Mouse (Mus musculus) embryo, embryonic 9.5 days (tissue): Measurements from ENCODE around the gene Igsf21.

Source experiments
- DNase-seq: peaks from one replicate; pipeline ENCODE4 v3.0.0-alpha.2; 2017; ENCODE audit errors: extremely low spot score

The Igsf21 gene

DNA sequence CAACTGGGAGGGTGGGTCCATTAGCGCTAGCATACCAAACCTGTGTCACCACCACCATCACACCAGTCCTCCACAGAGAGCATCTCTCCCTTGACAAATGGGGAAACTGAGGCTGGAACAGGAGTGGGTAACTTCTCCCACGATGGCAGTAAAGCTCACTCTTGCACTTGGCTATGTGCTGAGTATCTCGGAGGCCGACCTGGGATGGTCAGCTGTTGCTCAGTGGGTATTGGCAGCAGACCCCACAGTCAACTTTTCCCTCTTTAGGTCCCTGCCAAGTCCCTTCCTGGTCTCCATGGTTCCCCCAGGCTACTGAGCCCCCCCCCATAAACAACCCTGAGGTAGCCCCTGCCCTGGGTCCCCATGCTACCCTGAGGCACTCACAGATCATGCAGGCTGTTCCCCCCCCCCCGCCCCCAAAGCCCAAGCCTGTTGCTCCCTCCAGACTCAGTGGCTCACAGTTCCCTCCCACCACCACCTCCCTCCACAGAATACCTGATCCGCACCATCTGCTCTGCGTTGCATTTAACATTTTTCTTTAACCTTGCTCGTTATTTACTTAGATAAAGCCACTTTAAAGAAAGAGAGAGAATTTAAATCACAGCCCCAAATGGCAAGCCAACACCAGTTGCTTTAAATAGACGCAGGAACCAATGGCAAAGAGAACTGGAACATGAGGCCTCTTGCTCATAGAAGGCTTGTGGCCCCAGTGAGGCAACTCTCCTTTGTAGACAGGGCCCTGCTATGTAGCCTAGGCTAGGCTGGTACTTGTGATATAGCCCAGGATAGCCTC lies 11.0 kb downstream of the Igsf21 start:
- no peak for DNase-seq

- no peak for DNase-seq
Observed at GRCm38 (mm10) chr4:140234412-140235205, 12.0 kb downstream of the Igsf21 start.

- no peak for DNase-seq
Observed at GRCm38 (mm10) chr4:140227837-140228236, 18.7 kb downstream of the Igsf21 start.

- no peak for DNase-seq
Observed at GRCm38 (mm10) chr4:140225204-140225603, 21.4 kb downstream of the Igsf21 start.

- no peak for DNase-seq
Observed at GRCm38 (mm10) chr4:140224451-140224850, 22.1 kb downstream of the Igsf21 start.

GRCm38 (mm10) chr4:140223067-140223466 lies 23.5 kb downstream of the Igsf21 start:
- DNase-seq = no peak

DNA sequence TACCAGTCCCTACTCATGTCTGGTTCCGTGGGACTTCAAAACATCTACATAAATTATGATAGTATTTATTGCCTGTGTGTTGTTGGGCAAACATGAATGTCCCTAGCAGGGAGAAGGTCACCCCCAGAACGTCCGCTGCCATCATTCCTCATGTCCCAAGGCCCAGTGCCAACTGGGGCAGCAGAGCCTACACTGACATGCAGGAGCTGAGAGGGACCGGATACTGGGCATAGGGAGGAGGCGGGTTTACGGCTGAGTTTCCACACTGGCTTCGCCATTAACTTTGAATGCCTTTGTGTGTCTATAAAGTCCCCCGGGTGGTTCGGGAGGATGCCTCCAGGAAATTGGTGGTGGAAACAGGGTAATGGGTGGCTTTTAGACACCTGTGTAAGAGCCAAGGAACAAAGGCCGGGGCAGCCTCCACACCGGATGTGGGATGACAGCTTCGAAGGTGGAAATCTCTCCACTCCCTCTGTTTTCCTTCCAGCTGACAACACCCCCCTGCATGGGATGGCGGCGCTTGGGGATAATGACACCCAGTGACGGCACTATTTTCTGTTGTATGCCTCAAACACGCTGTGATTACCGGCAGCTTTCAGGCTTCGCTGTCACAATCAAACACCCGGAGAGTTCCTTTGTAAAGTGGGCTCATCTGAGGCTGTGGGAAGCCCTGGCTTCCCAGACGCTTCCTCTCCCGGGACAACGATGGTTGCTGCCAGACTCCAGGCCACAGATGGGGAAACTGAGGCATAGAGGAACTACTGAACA lies 26.1 kb downstream of the Igsf21 start:
- DNase-seq = no peak

DNA sequence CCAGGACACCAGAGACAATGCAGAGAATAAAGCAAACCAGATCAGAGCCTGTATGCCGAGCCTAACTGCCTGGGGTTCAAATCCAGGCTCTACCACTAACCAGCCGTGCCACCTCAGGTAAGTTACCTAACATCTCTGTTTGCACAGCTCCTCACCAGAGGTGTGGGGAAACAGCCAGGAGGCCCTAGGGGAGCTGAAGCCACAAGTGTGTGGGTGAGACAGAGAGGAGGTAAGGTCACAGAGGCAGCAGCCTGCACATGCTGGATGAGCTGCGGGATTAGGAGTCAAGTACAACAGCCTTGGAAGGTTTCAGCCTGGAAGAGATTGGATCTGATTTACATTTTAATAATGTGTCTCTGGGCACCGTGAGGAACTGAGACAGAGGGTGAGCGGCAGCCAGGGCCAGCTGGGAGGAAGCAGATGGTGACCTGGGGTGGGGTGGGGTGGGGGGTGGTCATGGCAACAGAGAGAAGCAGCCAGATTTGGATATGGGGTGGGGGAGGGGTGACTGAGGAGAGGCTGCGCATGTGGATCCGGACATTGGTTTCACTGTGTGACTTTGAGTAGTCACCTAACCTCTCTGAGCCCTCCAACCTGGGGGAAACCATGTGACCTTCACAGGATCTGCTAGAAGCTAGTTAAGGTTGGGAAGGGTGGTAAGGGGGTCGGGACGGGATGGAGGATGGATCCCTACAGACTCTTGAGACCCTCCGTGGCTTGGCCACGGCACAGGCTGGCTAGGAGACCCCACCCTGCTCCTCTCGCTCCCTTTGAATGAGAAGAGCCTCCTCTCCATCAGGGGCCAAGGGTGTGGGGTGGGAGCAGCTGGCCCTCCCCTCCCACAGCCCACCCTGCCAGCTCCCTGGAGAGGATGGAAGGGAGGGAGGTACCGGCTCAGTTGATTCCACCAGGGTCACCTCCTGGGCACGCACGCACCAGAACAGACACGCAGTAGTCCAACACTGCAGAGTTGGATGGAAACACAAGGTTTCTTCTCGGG lies 27.4 kb downstream of the Igsf21 start:
- DNase-seq = peak; percentile 22

DNA sequence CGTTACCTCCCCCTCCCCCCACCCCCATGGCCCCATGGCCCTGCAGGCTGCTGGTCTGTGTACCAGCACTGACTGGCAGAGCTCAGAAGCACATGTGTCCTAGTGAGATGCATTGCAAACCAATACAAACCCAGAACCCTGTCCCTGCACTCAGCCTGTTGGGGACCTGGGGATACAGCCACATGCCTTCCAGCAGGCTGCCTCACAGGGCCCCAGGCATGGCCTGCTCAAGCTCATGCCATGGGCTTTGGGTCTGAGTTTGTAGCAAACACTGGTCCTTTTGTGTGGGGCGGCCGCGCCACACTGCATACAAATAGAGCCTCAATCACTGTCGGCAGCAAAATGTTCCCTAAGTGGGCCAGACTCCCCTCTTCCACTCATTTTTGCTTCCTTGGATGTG lies 28.2 kb downstream of the Igsf21 start:
- no peak for DNase-seq

- DNase-seq = no peak
Observed at GRCm38 (mm10) chr4:140217934-140218333, 28.6 kb downstream of the Igsf21 start.

- DNase-seq = no peak
Observed at GRCm38 (mm10) chr4:140216096-140216495, 30.5 kb downstream of the Igsf21 start.

- no peak for DNase-seq
Observed at GRCm38 (mm10) chr4:140215205-140215604, 31.4 kb downstream of the Igsf21 start.

- no peak for DNase-seq
Observed at GRCm38 (mm10) chr4:140214406-140214805, 32.2 kb downstream of the Igsf21 start.

GRCm38 (mm10) chr4:140210129-140210890 lies 36.3 kb downstream of the Igsf21 start:
- DNase-seq = no peak

GRCm38 (mm10) chr4:140205811-140206231 lies 40.8 kb downstream of the Igsf21 start:
- DNase-seq = no peak

DNA sequence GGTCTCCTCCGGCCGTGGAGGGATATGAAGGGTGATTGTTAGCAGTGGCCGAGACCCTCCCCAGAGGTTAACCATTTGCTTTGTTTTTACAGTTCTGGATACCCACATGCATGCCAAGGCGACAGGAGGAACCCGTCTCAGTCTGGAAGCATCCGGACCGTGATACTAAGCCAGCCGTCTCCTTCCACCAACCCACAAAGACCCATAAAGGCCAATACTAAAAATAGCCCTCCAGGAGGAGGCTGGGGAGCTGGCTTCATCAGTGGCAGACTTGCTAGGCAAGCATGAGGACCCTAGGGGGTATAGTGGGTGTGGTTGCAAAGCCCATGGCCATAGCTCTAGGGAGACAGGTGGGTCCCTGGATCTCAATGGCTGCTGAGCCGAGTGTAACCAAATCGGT lies 41.8 kb downstream of the Igsf21 start:
- no peak for DNase-seq

GRCm38 (mm10) chr4:140203696-140204272 lies 42.8 kb downstream of the Igsf21 start:
- DNase-seq = no peak

DNA sequence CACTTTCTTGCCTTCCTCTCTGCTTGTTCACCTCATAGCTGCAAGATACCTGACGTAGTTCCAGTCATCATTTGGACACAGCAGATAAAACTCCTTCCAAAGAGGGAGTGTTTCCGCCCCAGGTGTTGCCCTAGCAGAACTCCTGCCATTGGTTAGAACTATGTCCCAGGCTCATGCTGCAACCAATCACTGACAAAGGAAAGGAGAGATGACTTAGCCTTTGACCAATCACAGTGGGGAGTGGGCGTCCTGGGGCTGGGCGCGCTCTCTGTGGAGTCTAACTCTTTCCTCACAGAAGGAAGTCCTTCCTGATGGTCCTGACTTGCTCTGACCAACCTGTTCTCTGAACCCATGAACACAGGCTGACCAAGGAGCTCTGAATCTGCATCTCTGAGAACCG lies 44.4 kb downstream of the Igsf21 start:
- DNase-seq = no peak

DNA sequence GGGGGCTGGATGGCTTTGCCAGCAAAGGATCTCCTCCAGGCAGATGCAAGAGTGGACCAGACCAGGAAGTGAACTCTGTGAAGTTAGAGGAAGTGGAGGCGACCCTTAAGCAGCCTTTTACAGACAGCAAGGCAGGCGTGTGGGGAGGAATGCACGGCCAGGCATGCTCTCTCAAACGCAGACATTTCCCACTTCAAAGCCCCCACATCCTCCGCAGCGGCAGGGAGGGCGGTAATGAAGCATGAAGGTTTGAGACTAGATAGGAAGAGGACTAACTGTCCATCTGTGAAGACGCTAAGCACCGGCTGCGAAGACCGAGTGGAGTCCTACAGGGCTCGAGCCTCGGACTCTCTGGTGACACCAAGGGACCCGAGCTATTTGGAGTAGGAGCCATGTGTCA lies 46.3 kb downstream of the Igsf21 start:
- no peak for DNase-seq

DNA sequence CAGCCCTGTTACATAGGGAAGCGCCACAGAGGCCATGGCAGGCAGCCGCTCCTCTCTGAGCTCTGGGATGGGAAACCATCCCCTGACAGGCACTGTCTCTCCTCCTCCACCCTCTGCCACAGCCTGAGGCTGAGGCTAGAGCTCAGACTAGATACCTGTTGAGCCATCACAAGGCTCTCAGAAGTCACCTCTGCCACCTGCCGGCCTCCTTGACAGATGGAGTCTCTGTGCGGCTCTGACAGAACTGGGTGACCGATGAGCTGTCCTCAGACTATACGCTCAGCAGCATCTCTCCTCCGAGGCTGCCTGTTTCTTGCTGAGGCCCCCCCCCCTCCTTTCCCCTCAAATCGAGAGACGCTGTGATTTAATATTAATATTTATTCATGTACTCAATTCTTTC lies 49.9 kb downstream of the Igsf21 start:
- no peak for DNase-seq
